Mouse (Mus musculus) large intestine, adult 2 months (tissue): ENCODE data around the gene Adamts13. TPM values are rescaled to one million over a fixed set of nuclear protein-coding genes. Genes with fewer than 3 reads are reported as not detected.

ENCODE experiments used
- DNase-seq: peaks from one replicate; pipeline ENCODE4 v3.0.0-alpha.2; 2012; ENCODE audit warnings: low read depth, low spot score
- WGBS: fragments of 180-500 bp; shearing (Covaris S2); methylation state at CpG from one replicate; pipeline ENCODE4 v1.1.7; 2018; 5-methylcytosine and 5-hydroxymethylcytosine counted together
- polyA plus RNA-seq: library from polyadenylated mRNA; depleted of rRNA; stranded (reverse); fragments of >200 nt; gene quantifications from 2 replicates; pipeline ENCODE4 v1.2.3, GENCODE M21; 2012

Gene Adamts13
- polyA plus RNA-seq, 1 experiment: 0.43 TPM

DNA sequence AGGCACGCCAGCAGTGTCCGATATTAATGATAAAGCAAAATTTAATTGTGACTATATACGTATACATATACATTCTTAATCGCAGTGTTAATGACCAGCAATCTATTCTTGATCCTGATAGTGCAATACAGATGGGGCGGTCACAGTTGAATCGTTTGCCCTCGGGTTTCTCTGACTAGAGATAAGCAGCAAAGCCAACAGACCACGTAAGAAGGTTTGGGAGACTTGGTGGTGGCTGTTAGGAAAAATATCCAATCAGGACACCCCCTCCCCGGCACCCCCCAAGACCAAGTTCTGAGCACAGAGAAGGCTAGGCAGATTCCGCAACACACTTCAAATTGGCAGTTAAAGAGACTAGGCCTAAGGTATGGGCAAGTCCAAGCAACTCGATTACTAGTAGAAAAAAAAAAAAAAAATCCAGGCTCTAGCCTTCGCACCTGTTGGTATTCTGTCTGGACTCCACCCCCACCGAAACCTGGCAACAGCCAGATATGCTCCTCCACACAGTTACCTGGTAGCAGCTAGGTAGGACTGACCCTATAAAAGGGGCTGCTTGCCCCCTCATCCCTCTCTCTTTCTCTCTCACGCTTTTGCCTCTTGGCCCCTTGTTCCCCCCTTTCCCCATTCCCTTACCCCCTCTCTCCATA, 8.4 kb upstream of the Adamts13 start:
- 11% methylated on average over 14 of the region's 14 CpGs for WGBS
- DNase-seq: no peak

DNA sequence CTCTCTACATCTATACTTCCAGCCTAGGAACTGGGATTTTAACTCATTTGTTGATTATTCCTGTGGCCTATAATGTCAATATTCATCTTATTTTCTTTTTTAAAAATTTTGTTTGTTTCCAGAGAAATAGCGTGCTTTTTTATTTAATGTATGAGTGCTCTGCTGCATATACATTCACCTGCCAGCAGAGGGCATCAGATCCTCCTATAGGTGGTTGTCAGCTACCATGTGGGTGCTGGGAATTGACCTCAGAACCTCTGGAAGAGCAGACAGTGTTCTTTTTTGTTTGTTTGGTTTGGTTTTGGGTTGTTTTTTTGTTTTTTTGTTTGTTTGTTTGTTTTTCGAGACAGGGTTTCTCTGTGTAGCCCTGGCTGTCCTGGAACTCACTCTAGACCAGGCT, 6.0 kb upstream of the Adamts13 start:
- no peak for DNase-seq
- WGBS: 73% methylated on average over 2 of the region's 2 CpGs

DNA sequence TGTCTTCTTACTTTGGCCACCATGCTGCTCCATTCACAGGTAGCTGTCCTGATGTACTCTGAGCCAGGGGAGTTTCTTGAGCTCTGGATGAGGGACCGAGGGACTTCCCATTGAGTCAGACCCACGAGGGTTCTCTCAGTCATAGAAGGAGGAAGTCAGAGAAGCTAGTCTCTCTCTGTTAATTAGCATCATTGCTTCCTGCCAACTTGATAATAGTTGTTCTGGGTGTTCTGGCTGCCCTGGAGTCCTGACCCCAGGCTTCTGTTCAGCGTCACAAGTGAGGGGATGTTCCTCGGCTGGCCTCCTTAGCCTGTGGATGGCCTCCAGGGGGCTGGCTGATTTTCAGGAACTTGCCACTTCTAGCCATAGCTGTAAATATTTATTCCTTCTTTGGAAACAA, 744 bp downstream of the Adamts13 start:
- DNase-seq: no peak
- WGBS: 31% methylated on average over 4 of the region's 4 CpGs

DNA sequence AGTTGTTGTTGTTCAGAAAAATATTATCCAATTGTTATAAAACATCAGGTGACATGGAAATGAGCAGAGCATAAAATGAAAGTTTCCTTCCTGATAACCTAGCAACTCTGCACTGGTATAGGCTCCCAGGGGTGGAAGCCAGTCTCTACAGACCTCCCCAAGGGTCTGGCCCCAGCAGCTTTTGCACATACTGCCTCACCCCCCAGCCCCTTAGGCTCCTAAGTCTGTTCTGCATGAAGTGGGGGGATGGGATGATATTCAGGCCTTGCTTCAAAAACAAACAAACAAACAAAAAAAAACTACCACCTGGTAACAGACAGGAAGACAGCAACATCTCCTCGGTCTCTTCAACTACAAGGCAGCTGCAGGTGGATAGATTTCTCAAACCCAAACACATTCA, 7.1 kb downstream of the Adamts13 start:
- 76% methylated on average over 1 of the region's 1 CpGs for WGBS
- no peak for DNase-seq

DNA sequence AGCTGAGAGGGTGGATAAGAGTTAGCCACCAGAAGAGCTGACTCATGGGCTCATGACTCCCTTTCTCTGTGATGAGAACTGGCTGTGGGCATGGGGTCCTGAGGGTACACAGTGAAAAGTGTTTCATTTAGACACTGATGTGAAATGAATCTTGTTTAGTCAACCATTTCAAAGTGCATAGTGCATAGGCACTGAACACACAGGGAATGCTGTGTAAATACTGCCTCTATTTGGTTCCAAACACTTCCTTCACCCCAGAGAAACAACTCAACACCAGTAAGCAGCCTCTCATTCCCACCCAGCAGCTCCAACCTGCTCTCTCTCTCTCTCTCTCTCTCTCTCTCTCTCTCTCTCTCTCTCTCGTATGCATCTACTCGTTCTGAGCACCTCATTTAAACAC, 11.0 kb downstream of the Adamts13 start:
- no peak for DNase-seq
- 65% methylated on average over 2 of the region's 2 CpGs for WGBS

DNA sequence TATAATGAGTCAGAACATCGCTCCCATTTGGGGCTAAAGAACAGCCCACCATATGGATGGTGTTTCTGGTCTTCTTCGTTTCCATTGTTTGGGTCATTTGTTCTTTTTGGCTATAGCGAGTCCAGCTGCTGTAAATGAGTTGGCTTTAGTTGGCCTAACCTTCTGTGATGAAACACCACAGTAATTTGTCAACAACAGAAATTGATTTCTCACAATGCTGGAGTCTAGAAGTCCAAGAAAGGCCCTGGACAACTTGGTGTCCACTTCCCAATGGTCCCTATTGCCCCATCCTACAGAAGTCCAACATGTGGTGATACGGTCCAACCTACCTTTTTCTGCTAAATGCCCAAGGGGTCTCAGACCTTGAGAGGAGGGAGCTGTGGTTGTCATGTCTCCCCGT, 11.4 kb downstream of the Adamts13 start:
- 82% methylated on average over 5 of the region's 5 CpGs for WGBS
- DNase-seq: no peak

DNA sequence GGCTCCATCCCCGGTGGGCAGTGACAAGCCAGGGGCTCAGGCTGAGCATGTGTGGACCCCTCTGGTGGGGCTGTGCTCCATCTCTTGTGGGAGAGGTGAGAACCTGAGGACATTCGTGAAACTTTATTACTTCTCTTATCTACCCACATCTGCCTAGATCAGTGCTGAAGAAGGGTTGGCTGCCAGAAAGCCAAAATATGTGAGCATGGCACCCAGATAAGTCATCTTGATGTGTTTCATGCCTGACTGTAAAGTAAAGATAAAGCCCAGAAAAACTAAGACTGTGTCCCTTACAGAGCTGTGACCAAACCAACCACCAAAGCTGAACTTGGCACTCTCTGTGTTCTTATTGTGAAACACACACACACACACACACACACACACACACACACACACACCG, 20.7 kb downstream of the Adamts13 start:
- WGBS: 70% methylated on average over 3 of the region's 3 CpGs
- DNase-seq: no peak

DNA sequence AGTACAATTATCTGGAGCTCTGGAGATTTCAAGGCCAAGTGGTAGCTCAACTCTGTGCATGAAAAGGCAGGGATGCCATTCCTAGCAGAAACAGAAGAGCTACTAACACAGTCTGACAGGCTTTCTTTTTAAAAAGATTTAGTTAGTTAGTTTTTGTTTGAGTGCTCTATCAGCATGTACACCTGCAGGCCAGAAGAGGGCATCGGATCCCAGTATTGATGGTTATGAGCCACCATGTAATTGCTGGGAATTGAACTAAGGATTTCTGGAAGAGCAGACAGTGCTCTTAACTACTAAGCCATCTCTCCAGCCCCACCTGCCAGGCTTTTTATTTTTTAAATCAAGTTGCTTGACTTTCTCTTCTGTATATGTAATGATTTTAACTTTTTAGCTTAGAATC, 24.3 kb downstream of the Adamts13 start:
- 87% methylated on average over 1 of the region's 1 CpGs for WGBS

DNA sequence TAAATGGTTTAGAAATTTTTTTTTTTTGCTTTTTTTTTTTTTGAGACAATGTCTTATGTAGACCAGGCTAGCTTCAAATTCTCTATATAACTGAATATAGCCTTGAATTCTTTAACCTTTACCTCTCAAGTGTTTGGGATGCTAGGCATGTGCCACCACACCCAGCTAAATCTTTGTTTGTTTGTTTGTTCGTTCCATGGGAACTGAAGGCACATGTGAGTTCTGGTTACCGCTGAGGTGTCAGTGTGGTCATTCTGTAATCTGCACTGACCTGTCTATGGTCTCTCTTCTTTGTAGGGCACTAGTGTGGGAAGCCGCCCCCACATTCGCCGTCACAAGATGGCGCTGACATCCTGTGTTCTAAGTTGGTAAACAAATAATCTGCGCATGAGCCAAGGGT, 24.8 kb downstream of the Adamts13 start:
- 89% methylated on average over 7 of the region's 7 CpGs for WGBS
- DNase-seq: no peak

More for the DNA sequence above, 24.3 kb downstream of the Adamts13 start:
- no peak for DNase-seq

DNA sequence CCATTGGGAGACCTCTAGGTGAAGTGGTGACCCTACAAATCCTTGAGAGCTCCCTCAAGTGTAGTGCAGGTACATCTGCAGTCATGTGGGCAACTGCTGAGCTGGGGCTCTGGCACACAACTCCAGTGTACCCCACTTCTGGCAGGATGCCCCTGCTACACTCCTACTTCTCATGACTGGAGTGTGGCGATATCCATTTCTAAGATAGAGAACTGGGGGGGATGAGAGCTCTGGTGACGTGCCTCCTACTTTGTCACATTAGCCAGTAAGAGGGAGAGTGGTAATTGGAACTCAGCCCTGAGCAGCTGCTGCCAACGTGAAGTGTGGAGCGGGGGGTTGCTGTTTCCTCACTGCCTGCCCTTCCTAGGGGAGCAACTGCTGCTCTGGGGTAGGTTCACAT, 33.0 kb downstream of the Adamts13 start:
- 83% methylated on average over 4 of the region's 4 CpGs for WGBS
- DNase-seq: no peak

DNA sequence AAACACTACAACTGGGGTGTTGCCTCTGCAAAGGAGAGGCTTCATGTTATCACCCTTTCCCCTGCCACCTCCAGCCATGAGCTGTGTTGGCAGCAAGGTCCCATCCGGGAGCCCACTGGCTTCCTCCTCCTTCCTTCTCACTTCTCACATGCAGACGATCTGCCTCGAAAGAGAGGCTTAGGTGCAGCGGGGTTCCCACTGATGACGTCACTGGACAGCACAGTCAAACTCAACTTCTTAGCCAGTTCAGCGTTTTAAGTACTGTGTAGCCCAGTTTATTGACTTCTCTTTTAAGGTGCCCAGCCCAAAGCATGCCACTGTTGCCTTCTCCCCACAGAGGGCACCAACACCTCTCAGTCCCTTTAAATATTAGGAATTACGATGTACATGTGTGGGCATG, 34.5 kb downstream of the Adamts13 start:
- WGBS: 71% methylated on average over 7 of the region's 7 CpGs
- DNase-seq: no peak

DNA sequence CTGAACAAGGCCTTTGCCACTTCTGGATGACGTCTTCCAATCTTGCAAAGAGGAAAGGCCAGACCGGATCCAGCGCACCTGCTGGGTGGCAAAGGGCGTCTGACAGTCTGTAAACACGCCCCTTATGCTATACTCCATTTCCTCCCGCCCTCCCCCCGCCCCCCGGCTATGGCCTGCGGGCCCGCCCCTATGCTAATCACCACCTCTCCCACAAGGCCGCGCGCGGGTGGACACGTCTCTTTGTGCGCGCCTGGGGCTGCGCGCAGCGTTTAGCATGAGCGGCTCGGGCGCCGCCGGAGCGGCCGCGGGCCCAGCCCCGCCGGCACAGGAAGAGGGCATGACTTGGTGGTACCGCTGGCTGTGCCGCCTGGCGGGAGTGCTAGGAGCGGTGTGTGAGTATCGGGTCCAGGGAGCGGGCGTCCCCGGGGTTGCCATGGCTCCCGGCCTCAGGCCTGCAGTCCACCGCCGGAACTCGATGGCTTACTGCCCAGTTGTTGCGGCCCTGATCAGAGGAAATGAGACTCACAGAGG, 36.6 kb downstream of the Adamts13 start, which contains the start of gene Cacfd1:
TSS of gene Cacfd1 (plus strand) at position 213 of the 531 bp plus-strand sequence.
- WGBS: under 1% methylated on average over 43 of the region's 43 CpGs
- peak; percentile 85 for DNase-seq

DNA sequence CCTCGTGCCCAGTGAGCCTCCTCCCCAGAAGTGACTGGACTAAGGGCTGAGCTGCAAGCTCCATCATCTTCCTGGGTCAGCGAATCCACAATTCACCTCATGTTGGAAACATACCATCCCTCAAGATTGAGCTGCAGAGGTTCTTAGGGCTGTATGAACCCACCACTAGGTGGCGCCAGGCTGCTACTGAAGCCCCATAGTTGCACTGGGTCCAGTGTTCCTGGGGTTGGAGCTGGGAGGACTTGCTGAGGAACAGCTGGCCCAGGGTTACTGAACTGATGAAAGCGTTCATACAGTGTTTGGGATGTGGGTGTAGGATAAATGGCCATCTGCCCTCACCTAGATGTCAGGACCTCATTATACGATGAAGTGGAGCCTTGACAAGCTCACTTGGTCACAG, 44.6 kb downstream of the Adamts13 start:
- WGBS: 44% methylated on average over 5 of the region's 5 CpGs
- peak; percentile 33 for DNase-seq

DNA sequence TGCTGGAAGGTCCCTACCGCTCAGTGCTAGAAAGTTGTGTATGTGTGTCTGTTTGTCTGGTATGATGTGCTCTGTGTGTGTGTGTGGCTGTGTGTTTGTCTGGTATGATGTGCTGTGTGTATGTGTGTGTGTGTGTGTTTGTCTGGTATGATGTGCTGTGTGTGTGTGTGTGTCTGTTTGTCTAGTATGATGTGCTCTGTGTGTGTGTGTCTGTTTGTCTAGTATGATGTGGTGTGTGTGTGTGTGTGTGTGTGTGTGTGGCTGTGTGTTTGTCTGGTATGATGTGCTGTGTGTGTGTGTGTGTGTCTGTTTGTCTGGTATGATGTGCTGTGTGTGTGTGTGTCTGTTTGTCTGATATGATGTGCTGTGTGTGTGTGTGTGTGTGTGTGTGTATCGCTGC, 46.3 kb downstream of the Adamts13 start:
- 89% methylated on average over 2 of the region's 2 CpGs for WGBS

DNA sequence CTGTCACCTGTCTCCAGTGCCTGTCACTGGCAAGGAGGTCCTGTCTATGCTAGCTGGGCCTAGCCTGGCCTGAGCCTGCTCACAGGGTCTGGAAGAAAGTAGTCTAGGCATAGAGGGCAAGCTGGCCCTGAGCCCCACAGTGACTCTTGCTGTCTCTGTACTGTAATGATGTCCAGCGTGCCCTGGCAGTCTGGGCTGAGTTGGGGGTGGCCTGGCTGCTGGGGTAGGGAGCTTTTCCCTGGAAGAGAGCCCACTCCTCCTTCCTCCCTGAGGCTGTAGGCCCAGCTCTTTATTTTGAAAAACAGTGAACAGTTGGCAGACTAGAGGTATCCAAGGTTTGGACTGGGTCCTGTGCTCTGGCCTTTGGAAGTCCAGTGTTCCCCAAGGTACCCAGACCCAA, 47.9 kb downstream of the Adamts13 start:
- DNase-seq: no peak
- WGBS: 62% methylated on average over 1 of the region's 1 CpGs

More for the DNA sequence above, 46.3 kb downstream of the Adamts13 start:
- DNase-seq: no peak

DNA sequence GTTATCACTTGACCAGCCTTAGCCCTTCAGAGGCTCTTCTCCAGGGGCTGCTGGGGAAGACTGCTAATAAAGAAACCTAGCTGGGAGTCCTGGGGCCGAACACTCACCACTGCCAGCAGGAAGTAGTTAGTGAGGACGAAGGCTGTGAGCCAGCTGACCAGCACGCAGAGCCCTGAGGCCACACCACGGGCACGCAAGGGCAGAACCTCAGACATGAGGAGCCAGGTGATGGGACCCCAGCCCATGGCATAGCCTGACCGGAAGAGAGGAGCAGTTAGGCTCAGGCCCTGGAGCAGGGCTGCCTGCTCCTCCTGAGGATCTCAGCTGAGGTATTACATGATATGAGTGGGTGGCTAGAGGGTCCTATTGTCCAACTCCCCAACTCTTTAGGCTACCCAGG, 49.4 kb downstream of the Adamts13 start:
- 55% methylated on average over 6 of the region's 6 CpGs for WGBS
- DNase-seq: no peak

DNA sequence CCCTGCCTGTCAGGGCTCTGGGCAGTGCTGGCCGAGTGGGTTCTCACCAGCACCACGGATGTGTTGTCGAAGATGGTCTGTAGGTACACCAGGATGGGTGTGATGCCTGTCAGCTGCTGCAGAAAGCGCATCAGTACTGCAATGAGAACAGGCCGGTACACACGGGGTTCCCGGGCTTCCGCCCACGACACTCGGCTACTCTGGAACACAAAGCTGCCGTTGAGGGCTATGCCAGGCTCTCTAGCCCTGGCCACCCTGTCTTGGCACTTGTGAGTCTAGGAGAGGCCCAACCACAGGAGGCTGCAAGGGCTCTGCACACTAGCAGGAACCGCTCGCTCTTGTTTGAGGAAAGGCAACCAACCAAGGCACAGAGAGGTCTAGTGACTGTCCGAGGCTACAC, 50.9 kb downstream of the Adamts13 start:
- DNase-seq: no peak
- 78% methylated on average over 14 of the region's 14 CpGs for WGBS

DNA sequence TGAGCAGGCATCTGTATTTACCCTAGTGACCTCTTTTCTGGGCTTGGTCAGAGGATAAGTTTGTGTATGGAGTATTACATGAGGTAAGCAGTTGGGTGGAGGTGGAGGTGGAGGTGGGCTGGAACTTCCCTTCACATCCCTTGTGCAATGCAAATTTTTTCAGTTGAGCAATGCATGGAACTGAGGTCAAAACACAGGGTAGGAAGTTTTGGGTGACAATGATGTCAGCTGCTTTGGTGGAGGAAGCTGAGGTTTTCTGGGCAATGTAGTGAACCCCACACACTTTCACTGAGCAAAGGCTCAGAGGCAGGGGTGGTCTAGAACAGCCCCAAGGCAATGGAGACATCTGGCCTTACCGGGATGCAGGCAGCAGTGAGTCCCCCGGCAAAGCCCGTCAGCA, 52.3 kb downstream of the Adamts13 start:
- 82% methylated on average over 3 of the region's 3 CpGs for WGBS
- DNase-seq: no peak

DNA sequence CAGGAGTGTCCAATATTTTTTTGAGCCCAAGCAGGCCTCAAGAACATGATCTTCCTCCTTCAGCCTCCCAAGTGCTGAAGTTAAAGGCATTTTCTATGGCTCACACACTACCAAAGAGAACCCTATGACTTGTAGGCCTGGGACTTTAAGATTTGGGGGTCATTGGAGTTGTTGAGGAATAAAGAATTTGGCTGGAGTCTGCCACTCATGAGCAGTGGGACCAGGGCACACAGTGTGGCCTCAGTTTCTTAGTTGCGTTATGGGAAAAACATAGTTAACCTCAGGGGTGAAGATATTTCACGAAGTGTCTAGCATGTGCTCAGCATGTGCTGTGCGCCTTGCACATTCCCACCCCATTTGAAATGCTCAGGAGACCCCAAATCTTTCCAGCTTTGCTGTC, 53.1 kb downstream of the Adamts13 start:
- DNase-seq: no peak
- WGBS: 96% methylated on average over 3 of the region's 3 CpGs

DNA sequence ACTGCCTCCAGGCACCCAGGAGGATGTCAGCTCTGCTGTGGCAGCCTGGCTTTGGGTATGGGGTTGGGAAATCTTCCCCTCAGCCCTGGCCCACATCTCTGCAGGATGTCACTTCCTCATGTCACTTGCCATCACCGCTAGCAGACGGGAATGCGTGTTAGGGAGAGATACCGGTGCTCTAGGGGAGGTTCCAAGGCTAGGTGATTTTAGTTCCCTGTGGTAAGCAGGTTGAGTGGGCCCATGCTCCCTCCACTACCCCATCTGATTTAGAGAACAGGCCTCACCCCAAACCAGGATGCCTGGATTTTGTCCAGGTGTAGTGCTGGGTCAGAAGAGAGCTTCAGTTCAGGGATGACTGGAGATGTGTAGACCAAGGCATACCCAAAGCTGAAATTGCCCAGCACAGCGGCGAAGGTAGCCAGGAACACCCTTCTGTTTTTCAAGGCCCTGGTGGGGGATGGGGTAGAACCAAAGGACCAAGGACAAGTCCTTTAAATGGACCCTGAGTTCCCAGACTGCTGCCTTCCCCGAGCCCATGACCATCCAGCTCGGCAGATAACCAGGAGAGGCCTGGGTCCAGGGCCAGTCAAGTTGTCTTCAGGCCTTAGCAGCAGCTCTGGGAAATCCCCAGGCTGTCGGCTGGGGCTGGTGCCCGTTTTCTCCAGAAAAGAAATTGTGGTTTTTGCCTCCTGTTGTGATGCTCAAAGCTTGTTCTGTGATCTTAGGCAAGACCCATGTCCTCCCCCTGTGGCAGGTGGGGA, 53.8 kb downstream of the Adamts13 start:
- DNase-seq: no peak
- WGBS: 67% methylated on average over 10 of the region's 10 CpGs
